Mouse (Mus musculus): ENCODE results near the gene Fut2.

DNA sequence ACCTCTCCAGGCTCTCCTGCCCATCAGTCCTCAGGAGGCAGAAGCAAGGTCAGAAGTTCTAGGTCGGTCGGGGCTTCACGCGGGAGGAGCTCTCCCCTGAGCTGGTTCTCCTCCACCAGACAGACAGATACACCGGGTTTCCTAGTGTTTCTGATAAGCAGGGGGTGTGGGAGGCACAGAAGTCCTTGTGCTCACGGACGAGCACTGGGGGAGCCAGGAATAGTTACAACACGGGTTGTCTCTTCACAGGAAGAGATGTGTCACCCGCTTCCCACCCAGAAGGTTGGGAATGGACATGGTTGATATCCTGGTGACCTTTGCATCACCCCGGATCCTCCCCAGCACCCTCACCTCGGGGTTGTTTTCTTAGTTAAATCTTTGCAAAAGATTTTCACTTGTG, 23.6 kb upstream of the Fut2 start:
- TF ChIP-seq POLR2A (IDR thresholded peaks at IDR 0.05; ENCODE audit: control insufficient read depth, extremely low read depth, insufficient read depth, low read length, poor library complexity) (no peak), CTCF (IDR thresholded peaks at IDR 0.05; ENCODE audit: borderline replicate concordance, control insufficient read depth, extremely low read depth, insufficient read depth, low read length, poor library complexity) (no peak)

Data from thymus, adult 2 months (tissue).